Mouse (Mus musculus) hindlimb bud, embryonic 11.5 days (tissue): ENCODE data around the gene Macf1.
"Not testable (repeated sequence)": the region's sequence is repeated elsewhere in the genome, so short reads cannot be mapped to it uniquely, and the experiment has no call there.

Experiments used
- DNase-seq: peaks from one replicate; pipeline ENCODE4 v3.0.0-alpha.2; 2012; ENCODE audit warnings: low read depth, low spot score; ENCODE audit errors: extremely low spot score

Macf1 gene

GRCm38 (mm10) chr4:123451991-123452390 is 232.2 kb downstream of the Macf1 start:
- DNase-seq, result no peak

- no peak for DNase-seq
Observed at GRCm38 (mm10) chr4:123449304-123449703, 234.9 kb downstream of the Macf1 start.

GRCm38 (mm10) chr4:123448015-123448414 is 236.1 kb downstream of the Macf1 start:
- no peak for DNase-seq

GRCm38 (mm10) chr4:123447251-123447650 is 236.9 kb downstream of the Macf1 start:
- no peak for DNase-seq

GRCm38 (mm10) chr4:123446754-123447153 is 237.4 kb downstream of the Macf1 start:
- no peak for DNase-seq

GRCm38 (mm10) chr4:123446221-123446620 is 237.9 kb downstream of the Macf1 start:
- DNase-seq, result not testable (repeated sequence)

GRCm38 (mm10) chr4:123438414-123438813 is 245.7 kb downstream of the Macf1 start:
- DNase-seq, result no peak

- DNase-seq, result no peak
Observed at GRCm38 (mm10) chr4:123433171-123433570, 251.0 kb downstream of the Macf1 start.

- no peak for DNase-seq
Observed at GRCm38 (mm10) chr4:123431936-123432335, 252.2 kb downstream of the Macf1 start.

GRCm38 (mm10) chr4:123427900-123428684 is 256.1 kb downstream of the Macf1 start:
- DNase-seq, result no peak

- DNase-seq, result no peak
Observed at GRCm38 (mm10) chr4:123427271-123427899, 256.8 kb downstream of the Macf1 start.

GRCm38 (mm10) chr4:123426429-123427080 is 257.6 kb downstream of the Macf1 start:
- DNase-seq, result no peak

- DNase-seq, result no peak
Observed at GRCm38 (mm10) chr4:123425672-123426272, 258.4 kb downstream of the Macf1 start.

- no peak for DNase-seq
Observed at GRCm38 (mm10) chr4:123424050-123424449, 260.1 kb downstream of the Macf1 start.

- no peak for DNase-seq
Observed at GRCm38 (mm10) chr4:123422828-123423227, 261.3 kb downstream of the Macf1 start.

GRCm38 (mm10) chr4:123418032-123418431 is 266.1 kb downstream of the Macf1 start:
- DNase-seq, result no peak

GRCm38 (mm10) chr4:123417478-123417877 is 266.7 kb downstream of the Macf1 start:
- DNase-seq, result no peak

GRCm38 (mm10) chr4:123416829-123417228 is 267.3 kb downstream of the Macf1 start:
- no peak for DNase-seq

- no peak for DNase-seq
Observed at GRCm38 (mm10) chr4:123415566-123415965, 268.6 kb downstream of the Macf1 start.

GRCm38 (mm10) chr4:123413876-123414275 is 270.3 kb downstream of the Macf1 start:
- no peak for DNase-seq

GRCm38 (mm10) chr4:123412981-123413380 is 271.2 kb downstream of the Macf1 start:
- no peak for DNase-seq

- DNase-seq, result peak; percentile 58
Observed at GRCm38 (mm10) chr4:123412528-123412878, 271.7 kb downstream of the Macf1 start.
